Mouse (Mus musculus): ENCODE measurements at regions not wholly inside any gene's neighbourhood (a gene's known extent, or its start where the extent isn't known, plus 50 kb on each side); places are given as distances from the start of the nearest gene placed in this dataset.

DNA sequence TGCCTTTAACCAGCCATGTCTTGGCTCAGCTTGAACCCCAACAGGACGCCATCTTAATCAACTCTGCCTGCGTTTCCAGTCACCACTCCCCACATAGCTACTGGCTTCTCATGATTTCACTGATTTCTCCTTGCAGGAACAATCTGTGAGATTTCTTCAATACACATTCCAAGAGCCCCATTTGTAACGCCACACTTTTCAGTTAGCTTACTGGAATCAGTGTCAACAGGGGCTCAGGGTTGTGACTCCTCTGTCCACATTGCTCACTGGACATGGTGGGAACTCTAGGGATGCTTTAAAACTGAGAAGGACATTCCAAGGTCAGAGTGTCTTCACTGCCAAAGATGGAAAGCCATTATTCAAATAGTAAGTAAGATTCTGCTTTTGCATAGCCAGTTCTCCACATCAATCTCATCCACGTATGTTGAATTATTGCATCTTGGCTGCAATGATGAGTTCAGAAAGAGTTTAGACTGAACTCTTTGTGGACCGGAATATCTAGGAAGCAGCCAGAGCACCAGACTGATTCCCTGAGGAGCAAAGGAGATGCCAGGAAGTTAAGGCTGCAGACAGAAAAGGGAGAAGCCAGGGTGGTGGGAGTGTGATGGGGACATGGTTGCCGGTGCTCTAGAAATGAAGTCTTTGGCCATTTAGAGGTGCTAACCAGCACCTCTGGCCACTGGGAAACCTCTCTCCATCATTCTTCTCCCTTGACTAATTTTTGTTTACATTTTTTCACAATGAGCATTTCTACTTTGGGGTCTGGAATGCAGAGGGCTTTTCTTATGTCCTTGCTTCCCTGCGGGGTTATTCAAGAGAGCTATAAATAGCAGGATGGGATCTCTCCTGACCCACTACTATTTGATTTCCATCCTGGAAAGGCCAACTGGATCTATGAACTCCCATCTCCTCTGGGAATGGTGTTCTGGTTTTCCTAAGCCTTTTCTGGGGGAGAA is 143.6 kb upstream of the Ankrd55 start:
- H3K27ac ChIP-seq (ENCODE audit: low read length): no peak overlapping the region
- H3K4me2 ChIP-seq (replicated peaks; ENCODE audit: low read depth, low read length): no peak overlapping the region
- no peaks in the 10 kb centered on the region for H3K9me3 ChIP-seq (ENCODE audit: control insufficient read depth, low read depth, low read length)
- H3K4me3 ChIP-seq (ENCODE audit: low read depth, low read length): no peak overlapping the region
- H3K27me3 ChIP-seq (ENCODE audit: control insufficient read depth, insufficient read depth, low read length): no peaks in the 10 kb centered on the region
- ATAC-seq (ENCODE audit: insufficient number of reproducible peaks, insufficient read depth, low FRiP score, low read depth): no peak
- H3K4me1 ChIP-seq (ENCODE audit: control insufficient read depth, insufficient read depth, low read length): peaks cover 8% of the 10 kb centered on the region; the same call in 1 of the 2 replicates
- H3K36me3 ChIP-seq (ENCODE audit: control insufficient read depth, insufficient read depth, low read length): no peaks in the 10 kb centered on the region
- 48% methylated on average over 7 of the region's 7 CpGs for WGBS
- no peak overlapping the region for H3K9ac ChIP-seq (replicated peaks; ENCODE audit: low read depth, low read length)

DNA sequence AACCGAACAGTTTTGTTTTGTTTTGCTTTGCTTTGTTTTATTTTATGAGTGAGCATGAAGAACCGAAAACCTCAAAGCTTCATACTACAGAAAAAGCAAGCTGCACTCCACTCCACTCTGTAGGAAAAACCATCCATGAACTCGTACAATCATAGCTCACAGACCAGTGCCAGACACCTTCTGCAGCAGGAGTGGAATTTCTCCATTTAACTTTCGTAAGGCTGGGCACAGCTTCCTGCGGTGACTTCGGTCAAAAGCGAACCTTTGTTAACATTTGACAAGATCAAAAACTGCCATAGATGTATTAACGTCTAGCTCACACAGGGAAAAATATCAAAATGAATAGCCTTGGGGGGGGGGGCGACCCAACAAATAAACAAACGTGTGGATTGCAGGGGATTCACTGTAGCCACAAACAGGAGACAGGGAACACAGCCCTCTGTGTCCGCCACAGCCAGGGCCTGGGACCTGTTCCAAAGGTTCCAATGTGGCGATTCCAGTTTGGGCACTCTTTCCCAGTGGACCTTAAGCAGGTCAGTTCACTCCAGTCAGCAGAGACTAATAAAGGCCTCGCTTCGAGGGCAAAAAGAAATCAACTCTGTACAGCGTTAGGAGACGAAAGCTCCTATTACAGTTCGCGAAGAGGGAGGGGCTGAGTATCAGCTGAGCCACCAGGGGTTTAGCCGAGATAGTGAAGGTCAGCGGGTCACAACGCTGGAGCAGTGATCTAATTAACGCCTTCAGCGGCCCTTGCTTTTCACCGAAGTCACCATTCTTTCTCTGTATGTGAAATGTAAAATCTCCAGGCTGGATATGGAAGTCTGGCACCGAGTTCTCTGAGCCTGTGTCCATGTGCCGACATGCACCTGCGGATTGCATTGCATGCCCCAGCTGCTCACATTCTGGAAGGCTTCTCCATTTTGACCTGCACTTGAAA is 135.4 kb upstream of the Ankrd55 start:
- H3K4me1 ChIP-seq (ENCODE audit: control insufficient read depth, insufficient read depth, low read length): peaks cover 16% of the 10 kb centered on the region
- 13% methylated on average over 27 of the region's 27 CpGs for WGBS
- peak; percentile 81 for ATAC-seq (ENCODE audit: insufficient number of reproducible peaks, insufficient read depth, low FRiP score, low read depth)
- peak overlapping the region; percentile 29; the same call in 1 of the 2 replicates for H3K27ac ChIP-seq (ENCODE audit: low read length)
- no peaks in the 10 kb centered on the region for H3K9me3 ChIP-seq (ENCODE audit: control insufficient read depth, low read depth, low read length)
- H3K9ac ChIP-seq (replicated peaks; ENCODE audit: low read depth, low read length): no peak overlapping the region
- H3K4me3 ChIP-seq (ENCODE audit: low read depth, low read length): no peak overlapping the region
- H3K4me2 ChIP-seq (replicated peaks; ENCODE audit: low read depth, low read length): peak overlapping the region; percentile 13; the same call in 1 of the 2 replicates
- no peaks in the 10 kb centered on the region for H3K27me3 ChIP-seq (ENCODE audit: control insufficient read depth, insufficient read depth, low read length)
- H3K36me3 ChIP-seq (ENCODE audit: control insufficient read depth, insufficient read depth, low read length): no peaks in the 10 kb centered on the region

DNA sequence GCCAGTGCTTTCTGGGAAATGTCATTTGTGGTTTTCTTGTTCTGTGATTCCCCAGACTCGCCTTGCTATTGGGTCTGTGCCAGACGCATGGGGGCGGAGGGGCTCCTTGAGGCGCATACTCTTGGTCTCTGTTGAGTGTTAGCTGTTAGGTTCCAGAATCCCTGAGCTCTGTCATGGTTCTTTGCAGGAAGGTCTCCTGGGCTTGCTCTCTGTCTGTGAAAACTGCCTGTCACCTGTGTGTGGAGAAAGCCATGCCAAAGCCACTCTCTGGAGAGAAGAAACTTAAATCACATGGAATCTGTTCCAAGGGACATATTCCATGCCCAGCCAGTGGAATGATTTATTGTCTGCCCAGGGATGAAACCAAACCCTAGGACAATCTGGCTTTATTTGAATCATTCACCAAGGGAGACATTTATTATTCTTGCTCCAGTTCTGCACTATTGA is 134.5 kb upstream of the Ankrd55 start:
- Histone ChIP-seq H3K4me1 (ENCODE audit: control insufficient read depth, insufficient read depth, low read length) (peaks cover 16% of the 10 kb centered on the region), H3K27ac (ENCODE audit: low read length) (peak overlapping the region; percentile 29; the same call in 1 of the 2 replicates), H3K27me3 (ENCODE audit: control insufficient read depth, insufficient read depth, low read length) (no peaks in the 10 kb centered on the region), H3K9me3 (ENCODE audit: control insufficient read depth, low read depth, low read length) (no peaks in the 10 kb centered on the region), H3K9ac (replicated peaks; ENCODE audit: low read depth, low read length) (no peak overlapping the region), H3K36me3 (ENCODE audit: control insufficient read depth, insufficient read depth, low read length) (no peaks in the 10 kb centered on the region), H3K4me2 (replicated peaks; ENCODE audit: low read depth, low read length) (peak overlapping the region; percentile 13; the same call in 1 of the 2 replicates), H3K4me3 (ENCODE audit: low read depth, low read length) (no peak overlapping the region)
- WGBS: 9% methylated on average over 4 of the region's 4 CpGs
- peak; percentile 43; the same call in 1 of the 2 replicates for ATAC-seq (ENCODE audit: insufficient number of reproducible peaks, insufficient read depth, low FRiP score, low read depth)

DNA sequence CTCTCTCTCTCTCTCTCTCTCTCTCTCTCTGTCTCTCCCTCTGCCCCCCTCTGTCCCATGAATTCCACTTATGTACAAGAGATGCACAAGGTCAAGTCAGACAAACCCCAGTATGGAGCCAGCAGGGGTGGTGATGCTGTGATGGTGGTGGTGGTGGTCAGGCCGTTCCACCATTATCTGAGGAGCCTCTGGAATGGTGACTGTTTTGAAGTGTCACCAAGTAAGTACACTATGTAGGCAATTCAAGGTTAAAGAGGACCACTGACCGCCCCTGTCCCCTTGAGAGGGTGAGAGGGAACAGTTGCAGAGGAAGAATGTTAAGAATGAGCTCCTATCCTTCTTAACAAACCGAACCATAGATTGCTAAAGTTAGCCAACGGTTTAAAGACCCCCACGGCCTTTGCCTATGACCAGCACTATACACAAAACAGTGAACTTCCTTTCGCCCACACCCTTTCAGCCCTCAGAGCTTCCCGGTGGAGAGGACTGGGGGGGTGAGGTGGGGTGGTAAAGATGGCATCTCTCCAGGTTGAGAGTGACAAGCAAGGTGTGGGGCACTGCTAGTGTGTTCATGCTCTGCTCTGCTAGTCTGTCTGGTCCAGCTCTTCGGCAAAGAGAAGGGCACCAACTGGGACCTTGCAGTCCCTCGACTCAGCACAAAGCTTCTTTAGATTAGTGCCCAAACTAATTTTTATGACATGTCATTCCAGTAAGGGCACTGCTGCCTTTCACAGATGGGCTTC is 128.7 kb upstream of the Ankrd55 start:
- Histone ChIP-seq H3K9me3 (ENCODE audit: control insufficient read depth, low read depth, low read length) (no peaks in the 10 kb centered on the region), H3K36me3 (ENCODE audit: control insufficient read depth, insufficient read depth, low read length) (no peaks in the 10 kb centered on the region), H3K4me1 (ENCODE audit: control insufficient read depth, insufficient read depth, low read length) (no peaks in the 10 kb centered on the region), H3K4me2 (replicated peaks; ENCODE audit: low read depth, low read length) (no peak overlapping the region), H3K27me3 (ENCODE audit: control insufficient read depth, insufficient read depth, low read length) (no peaks in the 10 kb centered on the region), H3K4me3 (ENCODE audit: low read depth, low read length) (no peak overlapping the region), H3K27ac (ENCODE audit: low read length) (no peak overlapping the region), H3K9ac (replicated peaks; ENCODE audit: low read depth, low read length) (no peak overlapping the region)
- ATAC-seq (ENCODE audit: insufficient number of reproducible peaks, insufficient read depth, low FRiP score, low read depth): peak; percentile 10; the same call in 1 of the 2 replicates
- WGBS: 73% methylated on average over 9 of the region's 9 CpGs

- peak; percentile 49; the same call in 1 of the 2 replicates for ATAC-seq (ENCODE audit: insufficient number of reproducible peaks, insufficient read depth, low FRiP score, low read depth)
Observed at GRCm38 (mm10) chr13:112160173-112160641, 128.0 kb upstream of the Ankrd55 start.

DNA sequence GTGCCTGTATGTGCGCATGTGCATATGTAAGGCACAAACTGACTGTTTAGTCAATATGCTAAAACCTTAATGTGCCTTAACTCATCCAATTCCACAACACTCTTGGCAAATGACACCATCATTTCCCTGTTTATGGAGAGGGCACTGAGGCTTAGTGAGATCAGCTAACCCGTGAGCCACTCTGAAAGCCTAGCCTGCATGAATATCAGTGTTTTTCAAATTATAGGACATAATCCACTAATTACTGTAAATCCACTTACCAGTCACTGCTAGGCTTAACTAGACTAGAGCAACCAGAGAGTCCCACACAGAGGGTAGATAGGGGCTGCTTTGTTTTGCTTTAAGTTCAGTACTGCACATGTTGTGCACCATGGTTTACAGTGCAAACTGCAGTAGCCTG is 127.5 kb upstream of the Ankrd55 start:
- H3K4me1 ChIP-seq (ENCODE audit: control insufficient read depth, insufficient read depth, low read length): no peaks in the 10 kb centered on the region
- H3K27me3 ChIP-seq (ENCODE audit: control insufficient read depth, insufficient read depth, low read length): no peaks in the 10 kb centered on the region
- no peak for ATAC-seq (ENCODE audit: insufficient number of reproducible peaks, insufficient read depth, low FRiP score, low read depth)
- H3K4me2 ChIP-seq (replicated peaks; ENCODE audit: low read depth, low read length): no peak overlapping the region
- no peaks in the 10 kb centered on the region for H3K9me3 ChIP-seq (ENCODE audit: control insufficient read depth, low read depth, low read length)
- H3K36me3 ChIP-seq (ENCODE audit: control insufficient read depth, insufficient read depth, low read length): no peaks in the 10 kb centered on the region
- WGBS: 77% methylated on average over 2 of the region's 2 CpGs
- H3K9ac ChIP-seq (replicated peaks; ENCODE audit: low read depth, low read length): no peak overlapping the region
- no peak overlapping the region for H3K27ac ChIP-seq (ENCODE audit: low read length)
- H3K4me3 ChIP-seq (ENCODE audit: low read depth, low read length): no peak overlapping the region

More at GRCm38 (mm10) chr13:112160173-112160641, 128.0 kb upstream of the Ankrd55 start:
- Histone ChIP-seq H3K27me3 (ENCODE audit: control insufficient read depth, insufficient read depth, low read length) (no peaks in the 10 kb centered on the region), H3K4me3 (ENCODE audit: low read depth, low read length) (no peak overlapping the region), H3K27ac (ENCODE audit: low read length) (no peak overlapping the region), H3K4me1 (ENCODE audit: control insufficient read depth, insufficient read depth, low read length) (no peaks in the 10 kb centered on the region), H3K36me3 (ENCODE audit: control insufficient read depth, insufficient read depth, low read length) (no peaks in the 10 kb centered on the region), H3K4me2 (replicated peaks; ENCODE audit: low read depth, low read length) (no peak overlapping the region), H3K9me3 (ENCODE audit: control insufficient read depth, low read depth, low read length) (no peaks in the 10 kb centered on the region), H3K9ac (replicated peaks; ENCODE audit: low read depth, low read length) (no peak overlapping the region)
- WGBS: 62% methylated on average over 2 of the region's 2 CpGs

DNA sequence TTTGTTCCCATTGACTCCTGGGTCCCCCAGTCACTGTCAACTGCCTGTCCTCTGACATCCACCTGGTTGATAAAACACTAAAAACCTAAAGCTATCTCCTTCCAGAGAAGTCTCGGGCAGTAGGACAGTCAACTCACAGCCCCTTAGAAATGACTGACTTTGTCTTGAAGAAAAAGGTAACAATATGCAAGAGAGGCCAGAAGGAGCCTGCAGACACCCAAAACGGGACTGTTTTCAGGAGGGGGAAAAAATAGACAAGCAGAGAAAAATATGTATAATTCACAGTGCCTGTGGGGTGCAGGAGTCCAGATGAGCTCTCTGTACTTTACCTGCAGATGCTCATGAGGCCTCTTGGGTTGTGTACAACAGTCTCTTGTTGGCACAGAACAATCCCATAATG is 126.4 kb upstream of the Ankrd55 start:
- Histone ChIP-seq H3K4me2 (replicated peaks; ENCODE audit: low read depth, low read length) (no peak overlapping the region), H3K4me3 (ENCODE audit: low read depth, low read length) (no peak overlapping the region), H3K36me3 (ENCODE audit: control insufficient read depth, insufficient read depth, low read length) (no peaks in the 10 kb centered on the region), H3K9me3 (ENCODE audit: control insufficient read depth, low read depth, low read length) (no peaks in the 10 kb centered on the region), H3K27me3 (ENCODE audit: control insufficient read depth, insufficient read depth, low read length) (no peaks in the 10 kb centered on the region), H3K4me1 (ENCODE audit: control insufficient read depth, insufficient read depth, low read length) (no peaks in the 10 kb centered on the region), H3K9ac (replicated peaks; ENCODE audit: low read depth, low read length) (no peak overlapping the region), H3K27ac (ENCODE audit: low read length) (no peak overlapping the region)
- WGBS: 88% methylated on average over 2 of the region's 2 CpGs
- no peak for ATAC-seq (ENCODE audit: insufficient number of reproducible peaks, insufficient read depth, low FRiP score, low read depth)
